ENCODE assay signal across 16 mouse cellular contexts in genomic region chr6:38241508-38241907, GRCm38 (mm10). TPM values are rescaled to one million over a fixed set of nuclear protein-coding genes. Genes with fewer than 3 reads are reported as not detected.
"Had no signal": no experiment of that assay in that cellular context is flagged by ENCODE, and none has a peak within 500 bp of the region (broad histone marks: within the 10 kb centered on the region; RNA-seq: fewer than 3 reads in every experiment).

No protein-coding gene starts in this region.

- H3K4me3 ChIP-seq: neural tube, embryonic 15.5 days; stomach, embryonic 15.5 days had no signal

- H3K27ac ChIP-seq: neural tube, embryonic 15.5 days; stomach, embryonic 15.5 days; stomach, postnatal 0 days had no signal

- H3K9me3 ChIP-seq: neural tube, embryonic 15.5 days; stomach, embryonic 15.5 days had no signal

- H3K9ac ChIP-seq: neural tube, embryonic 15.5 days; stomach, embryonic 15.5 days had no signal

- DNase-seq: retina, postnatal 1 day; right cerebral cortex, adult 18-20 months; right cerebral cortex, postnatal 14 days; right cerebral cortex, postnatal 25 days; right cerebral cortex, postnatal 4 days; spleen, adult 18-20 months; thymus, adult 18-20 months; thymus, adult 2 months; thymus, postnatal 14 days; thymus, postnatal 25 days; thymus, postnatal 36 days; thymus, postnatal 4 days had no signal

- H3K27me3 ChIP-seq: neural tube, embryonic 15.5 days; stomach, embryonic 15.5 days had no signal

- H3K4me2 ChIP-seq: neural tube, embryonic 15.5 days; stomach, embryonic 15.5 days had no signal

- H3K36me3 ChIP-seq: neural tube, embryonic 15.5 days; stomach, embryonic 15.5 days had no signal

RNA-seq across cellular contexts. Expression of gene D630045J12Rik, which starts 12.3 kb away (rescaled TPM):
- total RNA-seq: neutrophil, adult 5-6 weeks had no signal
